Mouse (Mus musculus) G1E (cell line): ENCODE results near the gene Rfc4.

Experiments
- CTCF ChIP-seq: IDR thresholded peaks from 2 replicates; pipeline ENCODE4 v1.5.1; 2012; ENCODE audit warnings: low read depth, low read length, inconsistent platforms, mixed read lengths
- GATA1 ChIP-seq: IDR thresholded peaks from 2 replicates; pipeline ENCODE4 v1.6.1; 2012; ENCODE audit warnings: borderline replicate concordance, low read length, inconsistent platforms, mixed read lengths
- GATA2 ChIP-seq: IDR thresholded peaks from 2 replicates; pipeline ENCODE4 v1.6.1; 2012; ENCODE audit warnings: low read depth, low read length, inconsistent platforms, borderline replicate concordance
- POLR2AphosphoS5 ChIP-seq: IDR thresholded peaks from 2 replicates; pipeline ENCODE4 v1.6.1; 2012; ENCODE audit warnings: low read depth, low read length, inconsistent platforms; ENCODE audit not compliant: insufficient replicate concordance
- TAL1 ChIP-seq: conservative IDR thresholded peaks from 2 replicates; pipeline ENCODE4 v1.6.1; 2012; ENCODE audit warnings: low read depth, low read length, inconsistent platforms, mixed read lengths

GRCm38 (mm10) chr16:23100099-23100575 lies 27.4 kb downstream of the Rfc4 start:
- TF ChIP-seq CTCF (no peak), GATA1 (no peak), TAL1 (no peak), GATA2 (no peak), POLR2AphosphoS5 (no peak)
